Mouse (Mus musculus): ENCODE results near the gene Ago3.

GRCm38 (mm10) chr4:126319806-126320205 lies 109.5 kb downstream of the Ago3 start:
- no peak for TF ChIP-seq CTCF (IDR thresholded peaks at IDR 0.05; ENCODE audit: extremely low read depth, insufficient read depth, insufficient read length, insufficient replicate concordance)
- TF ChIP-seq POLR2A (IDR thresholded peaks at IDR 0.05; ENCODE audit: low read depth, low read length), result no peak
